Mouse (Mus musculus) frontal cortex, adult (tissue): ENCODE measurements around the gene Wdr37.

Experiments used
- ATAC-seq: cut with Nextera tagmentation; 2 replicates; pipeline ENCODE4 v1.9.2; 2017; ENCODE audit warnings: mild to moderate bottlenecking, moderate library complexity, mixed read lengths; ENCODE audit not compliant: low TSS enrichment

Gene Wdr37

GRCm38 (mm10) chr13:8760940-8761339 lies 110.8 kb downstream of the Wdr37 start:
- no peak for ATAC-seq
